Mouse (Mus musculus) heart, adult 10 weeks (tissue): ENCODE results near the gene Car4. TPM values are rescaled to one million over a fixed set of nuclear protein-coding genes. Genes with fewer than 3 reads are reported as not detected.

ENCODE experiments used
- polyA plus RNA-seq: library from polyadenylated mRNA; stranded (reverse); fragments of 350-450 nt; fragmentation: Illumina TruSeq; extraction: RNeasy Lipid Tissue Mini Kit (QIAGEN cat#74804); gene quantifications from one replicate; pipeline ENCODE4 v1.2.3, GENCODE M21; 2014; ENCODE audit warnings: low read depth, low replicate concordance

The Car4 gene
- 31.5 TPM for polyA plus RNA-seq

DNA sequence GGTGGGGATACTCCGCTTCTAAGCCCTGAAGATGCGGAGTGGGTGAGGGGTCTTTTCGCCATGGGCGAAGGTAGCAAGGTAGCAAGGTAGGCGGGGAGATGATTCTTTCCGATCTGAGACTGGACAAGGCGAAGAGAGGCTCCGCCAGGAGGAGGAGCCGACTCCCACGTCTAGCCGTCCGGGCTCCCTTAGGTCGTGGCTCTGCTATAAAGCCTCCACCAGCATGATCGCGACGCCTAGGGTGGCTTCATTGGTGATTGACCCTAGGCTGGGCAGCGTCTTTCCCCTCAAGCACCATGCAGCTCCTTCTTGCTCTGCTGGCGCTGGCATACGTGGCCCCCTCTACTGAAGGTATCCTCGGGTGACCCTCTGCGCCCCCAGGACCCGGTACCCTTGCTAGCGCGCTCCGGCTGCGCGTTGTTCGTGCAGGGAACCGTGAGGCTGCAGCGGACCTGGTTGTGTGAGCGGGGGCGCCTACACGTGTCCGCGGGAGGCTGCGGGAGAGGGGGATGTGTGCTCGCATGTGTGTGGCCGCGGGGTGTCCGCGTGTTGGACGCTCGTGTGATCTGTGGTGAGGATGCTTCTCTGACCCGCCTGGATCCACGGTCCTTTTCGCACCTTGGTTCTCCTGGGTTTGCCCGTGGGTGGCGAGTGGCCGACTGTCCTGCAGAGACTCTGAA is at the start of gene Car4:
Car4 (plus strand) TSS at position 196 of the 680 bp plus-strand sequence.

DNA sequence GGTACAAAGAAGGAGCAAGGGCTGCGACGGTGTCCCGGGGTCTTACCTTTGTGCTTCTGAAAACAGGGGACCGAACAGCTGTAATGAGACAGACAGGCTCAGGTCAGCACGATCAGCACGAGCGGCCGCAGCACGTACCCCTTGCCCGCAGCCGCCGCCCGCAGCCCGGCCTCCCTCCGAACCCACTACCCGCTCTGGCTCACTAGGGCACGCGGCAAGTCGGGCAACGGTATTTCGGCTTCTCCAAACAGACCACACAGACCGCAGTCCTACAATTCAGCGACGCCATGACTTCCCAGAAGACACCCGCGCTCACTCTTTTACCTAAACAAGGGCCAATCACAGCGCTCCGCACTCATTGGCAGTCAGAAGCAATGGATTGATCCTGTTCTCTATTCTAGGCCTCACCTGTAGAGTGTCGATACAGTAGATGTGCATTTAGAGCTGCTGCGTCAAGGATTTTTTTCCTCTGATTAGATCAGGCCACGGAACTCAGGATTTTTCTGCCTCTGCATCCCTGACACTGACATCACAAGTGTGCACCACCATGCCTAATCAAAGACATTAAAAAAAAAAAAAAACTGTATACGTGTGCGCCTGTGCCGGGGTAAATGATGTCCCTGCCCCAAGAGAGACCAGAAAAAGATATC is 41.4 kb upstream of the Car4 start, which contains the start of gene Znhit3:
Znhit3 (minus strand) TSS at position 314 of the 650 bp plus-strand sequence.

Other genes with a start within 250 kb of the Car4 start
- gene Mrm1, start 138.3 kb upstream of the Car4 start, polyA plus RNA-seq: 20.8 TPM
- gene Dhrs11, start 128.8 kb upstream of the Car4 start, polyA plus RNA-seq: 129 TPM
- gene Ggnbp2, start 87.0 kb upstream of the Car4 start, polyA plus RNA-seq: 61.8 TPM
- 6.7 TPM for gene Myo19, start 77.6 kb upstream of the Car4 start, polyA plus RNA-seq
- gene Pigw, start 77.5 kb upstream of the Car4 start, polyA plus RNA-seq: 5.6 TPM
- gene Znhit3, start 41.4 kb upstream of the Car4 start, polyA plus RNA-seq: 16.9 TPM
- gene Usp32, start 182.4 kb downstream of the Car4 start, polyA plus RNA-seq: 12.4 TPM
- gene 1700125H20Rik, start 212.6 kb downstream of the Car4 start, polyA plus RNA-seq: not detected